ENCODE assay signal across 35 mouse cellular contexts in the genomic region with DNA sequence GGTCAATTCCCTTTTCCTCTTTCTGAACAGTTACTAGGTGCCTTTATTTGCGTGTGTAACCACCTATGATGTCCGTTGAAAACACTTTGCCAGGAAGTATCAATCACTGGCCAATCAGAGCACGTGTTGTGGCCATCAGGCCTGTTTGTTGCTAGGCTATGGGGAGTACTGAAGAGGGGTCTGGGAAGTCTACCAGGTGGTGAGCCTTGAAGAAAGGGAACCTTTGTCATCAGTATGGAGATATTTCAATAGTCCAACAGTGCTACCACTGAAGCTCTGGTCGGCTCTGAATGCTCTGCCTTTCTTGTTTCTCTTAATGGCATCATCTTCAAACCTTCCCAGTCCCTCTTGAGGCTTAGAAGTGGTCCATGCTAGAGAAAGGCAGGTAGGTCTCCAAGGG.
"Had no signal": no experiment of that assay in that cellular context is flagged by ENCODE, and none has a peak within 500 bp of the region (broad histone marks: within the 10 kb centered on the region; RNA-seq: fewer than 3 reads in every experiment).

No protein-coding gene starts in this region.

- H3K4me3 ChIP-seq: heart, embryonic 12.5 days; heart, embryonic 13.5 days; heart, embryonic 15.5 days; hindbrain, embryonic 10.5 days; hindbrain, embryonic 12.5 days; hindbrain, embryonic 13.5 days; hindbrain, embryonic 15.5 days; intestine, embryonic 15.5 days; kidney, embryonic 15.5 days; layer of hippocampus, adult 2 months; left cerebral cortex, adult 2 months had no signal

- DNase-seq: heart, postnatal 10 days; heart, postnatal 14 days; heart, postnatal 36 days; heart, postnatal 4 days; kidney, adult 11 months; kidney, adult 18-20 months; kidney, adult 2 months; kidney, adult 8-10 months; kidney, adult 9 months; kidney, postnatal 10 days; kidney, postnatal 14 days; kidney, postnatal 25 days; kidney, postnatal 36 days; kidney, postnatal 4 days; layer of hippocampus, adult 9-11 months; layer of hippocampus, postnatal 36 days had no signal

- H3K4me2 ChIP-seq: heart, embryonic 11.5 days; heart, embryonic 12.5 days; heart, embryonic 13.5 days; heart, embryonic 15.5 days; hindbrain, embryonic 12.5 days; hindbrain, embryonic 13.5 days; hindbrain, embryonic 14.5 days; hindbrain, embryonic 15.5 days; intestine, embryonic 15.5 days; kidney, embryonic 15.5 days had no signal

- H3K4me1 ChIP-seq: heart, embryonic 15.5 days; hindbrain, embryonic 12.5 days; hindbrain, embryonic 13.5 days; hindbrain, embryonic 15.5 days; intestine, embryonic 15.5 days had no signal

- H3K9me3 ChIP-seq: heart, embryonic 12.5 days; heart, embryonic 13.5 days; heart, embryonic 15.5 days; hindbrain, embryonic 10.5 days; hindbrain, embryonic 12.5 days; hindbrain, embryonic 13.5 days; hindbrain, embryonic 15.5 days; intestine, embryonic 15.5 days; kidney, embryonic 15.5 days had no signal

- H3K36me3 ChIP-seq: heart, embryonic 12.5 days; heart, embryonic 13.5 days; heart, embryonic 15.5 days; hindbrain, embryonic 10.5 days; hindbrain, embryonic 12.5 days; hindbrain, embryonic 13.5 days; hindbrain, embryonic 15.5 days; intestine, embryonic 15.5 days; kidney, embryonic 15.5 days had no signal

- H3K27ac ChIP-seq: heart, embryonic 13.5 days; heart, embryonic 15.5 days; hindbrain, embryonic 10.5 days; hindbrain, embryonic 12.5 days; hindbrain, embryonic 13.5 days; hindbrain, embryonic 14.5 days; hindbrain, embryonic 15.5 days; hindbrain, postnatal 0 days; intestine, embryonic 15.5 days; kidney, embryonic 15.5 days; kidney, postnatal 0 days; layer of hippocampus, adult 2 months; left cerebral cortex, adult 2 months had no signal

- ATAC-seq: hindbrain, embryonic 16.5 days; hindbrain, postnatal 0 days; inflammation-experienced regulatory T-cells, adult 6 months; intestine, embryonic 15.5 days; intestine, embryonic 16.5 days; intestine, postnatal 0 days had no signal

- H3K9ac ChIP-seq: heart, embryonic 12.5 days; heart, embryonic 13.5 days; heart, embryonic 15.5 days; hindbrain, embryonic 12.5 days; hindbrain, embryonic 13.5 days; hindbrain, embryonic 14.5 days; hindbrain, embryonic 15.5 days; intestine, embryonic 15.5 days; kidney, embryonic 15.5 days had no signal
